10 mouse cellular contexts compared by ENCODE assay signal in the genomic region with DNA sequence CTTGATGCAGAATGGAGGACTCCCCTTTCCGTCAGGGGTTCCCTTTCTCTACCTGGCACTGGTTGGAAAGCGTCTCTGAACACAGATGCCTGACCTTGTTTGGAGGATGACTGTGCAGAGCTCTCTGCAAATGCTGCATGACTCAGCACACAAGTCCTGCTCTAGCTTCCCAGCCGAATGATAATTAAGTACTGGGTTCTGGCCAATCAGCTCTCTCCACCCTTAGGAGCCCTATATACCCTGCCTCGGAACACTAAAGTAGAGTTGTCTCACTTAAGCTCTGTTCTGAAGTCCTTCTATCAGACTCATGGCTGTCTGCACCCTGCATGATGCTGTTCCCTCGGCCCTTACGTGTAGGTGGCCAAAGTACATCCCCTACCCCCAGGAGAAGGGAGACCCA.
DNase-seq lines count a peak whose midpoint lies in the region; ATAC-seq lines count a peak whose summit lies in the region.
"Had no signal": no experiment of that assay in that cellular context is flagged by ENCODE, and none has a peak within 500 bp of the region (broad histone marks: within the 10 kb centered on the region; RNA-seq: fewer than 3 reads in every experiment).

No protein-coding gene starts in this region.

- H3K9ac ChIP-seq in forebrain, embryonic 12.5 days: no peak overlapping the region
- H3K9ac ChIP-seq in forebrain, embryonic 13.5 days: no peak overlapping the region
- H3K9ac ChIP-seq: forebrain, postnatal 0 days had no signal

- no peaks in the 10 kb centered on the region for H3K27me3 ChIP-seq in forebrain, embryonic 12.5 days
- no peaks in the 10 kb centered on the region for H3K27me3 ChIP-seq in forebrain, embryonic 13.5 days

- H3K27ac ChIP-seq in forebrain, embryonic 12.5 days: no peak overlapping the region
- no peak overlapping the region for H3K27ac ChIP-seq in forebrain, embryonic 13.5 days

- no peak overlapping the region for H3K4me2 ChIP-seq in forebrain, embryonic 12.5 days
- H3K4me2 ChIP-seq in forebrain, embryonic 13.5 days: no peak overlapping the region
- H3K4me2 ChIP-seq: midbrain, embryonic 11.5 days had no signal

- no peaks in the 10 kb centered on the region for H3K4me1 ChIP-seq in forebrain, embryonic 12.5 days
- H3K4me1 ChIP-seq in forebrain, embryonic 13.5 days: no peaks in the 10 kb centered on the region

- no peak overlapping the region for H3K4me3 ChIP-seq in forebrain, embryonic 12.5 days (replicated peaks)
- H3K4me3 ChIP-seq in forebrain, embryonic 13.5 days: no peak overlapping the region

- 80% methylated on average over 6 of the region's 6 CpGs for WGBS in forebrain, embryonic 12.5 days
- WGBS in forebrain, embryonic 13.5 days: 83% methylated on average over 6 of the region's 6 CpGs

- H3K36me3 ChIP-seq in forebrain, embryonic 12.5 days (replicated peaks): no peaks in the 10 kb centered on the region
- no peaks in the 10 kb centered on the region for H3K36me3 ChIP-seq in forebrain, embryonic 13.5 days (ENCODE audit: poor library complexity, severe bottlenecking)

- peak; percentile 41; the same call in 1 of the 2 replicates for ATAC-seq in forebrain, embryonic 12.5 days (ENCODE audit: low FRiP score)
- ATAC-seq in forebrain, embryonic 13.5 days: no peak; the same call in 1 of the 2 replicates
- peak; percentile 86 to 90 for ATAC-seq in hematopoietic stem cell, adult 5-6 weeks (replicated peaks in 1 of 2; ENCODE audit: insufficient read depth in 1 of 2, low FRiP score in 2 of 2, low TSS enrichment in 1 of 2, low read depth in 1 of 2, poor library complexity in 2 of 2, severe bottlenecking in 2 of 2)
- ATAC-seq: forebrain, postnatal 0 days had no signal

- no peaks in the 10 kb centered on the region for H3K9me3 ChIP-seq in forebrain, embryonic 12.5 days
- no peaks in the 10 kb centered on the region for H3K9me3 ChIP-seq in forebrain, embryonic 13.5 days (replicated peaks)

- peak; percentile 18 for DNase-seq in right cerebral cortex, adult 18-20 months
- no peak for DNase-seq in right cerebral cortex, postnatal 4 days
- no peak for DNase-seq in thymus, postnatal 4 days
- DNase-seq in ovary, postnatal 36 days (ENCODE audit: low spot score): no peak
- DNase-seq in embryo, embryonic 9.5 days (ENCODE audit: extremely low spot score): no peak
- DNase-seq: forebrain, postnatal 0 days had no signal
